Mouse (Mus musculus) heart, postnatal 4 days (tissue): ENCODE data around the gene Gm4869. TPM values are rescaled to one million over a fixed set of nuclear protein-coding genes. Genes with fewer than 3 reads are reported as not detected.
"Not testable (repeated sequence)": the region's sequence is repeated elsewhere in the genome, so short reads cannot be mapped to it uniquely, and the experiment has no call there.

Experiments used
- DNase-seq: peaks from one replicate; pipeline ENCODE4 v3.0.0; 2021
- total RNA-seq, 2 experiments: library from RNA; stranded (reverse); gene quantifications; 2 replicates each; pipeline ENCODE4 v1.2.3; 2021

The Gm4869 gene
- total RNA-seq = not detected

DNA sequence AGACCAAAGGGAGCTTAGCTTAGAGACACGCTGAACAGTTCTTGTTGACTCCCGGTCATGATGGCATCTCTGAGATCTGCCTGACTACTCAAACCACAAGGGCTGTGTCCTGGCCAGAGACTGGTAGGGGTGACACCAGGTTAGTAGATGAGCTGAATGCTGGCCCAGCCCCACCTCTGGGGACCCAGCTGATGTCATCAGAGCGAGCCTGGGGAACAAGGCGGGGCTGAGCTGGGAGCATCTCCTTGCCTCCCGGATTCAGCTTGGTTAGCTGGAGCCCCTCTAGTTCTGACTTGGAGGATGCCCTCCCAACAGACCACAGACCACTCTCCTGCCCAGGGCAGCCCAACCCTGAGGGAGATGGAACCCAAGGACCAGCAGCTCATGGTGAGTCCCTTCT lies at the start of gene Gm4869:
Gene Gm4869, plus strand, starts transcription at position 301 of the 400 bp plus-strand sequence.
- no peak for DNase-seq

DNA sequence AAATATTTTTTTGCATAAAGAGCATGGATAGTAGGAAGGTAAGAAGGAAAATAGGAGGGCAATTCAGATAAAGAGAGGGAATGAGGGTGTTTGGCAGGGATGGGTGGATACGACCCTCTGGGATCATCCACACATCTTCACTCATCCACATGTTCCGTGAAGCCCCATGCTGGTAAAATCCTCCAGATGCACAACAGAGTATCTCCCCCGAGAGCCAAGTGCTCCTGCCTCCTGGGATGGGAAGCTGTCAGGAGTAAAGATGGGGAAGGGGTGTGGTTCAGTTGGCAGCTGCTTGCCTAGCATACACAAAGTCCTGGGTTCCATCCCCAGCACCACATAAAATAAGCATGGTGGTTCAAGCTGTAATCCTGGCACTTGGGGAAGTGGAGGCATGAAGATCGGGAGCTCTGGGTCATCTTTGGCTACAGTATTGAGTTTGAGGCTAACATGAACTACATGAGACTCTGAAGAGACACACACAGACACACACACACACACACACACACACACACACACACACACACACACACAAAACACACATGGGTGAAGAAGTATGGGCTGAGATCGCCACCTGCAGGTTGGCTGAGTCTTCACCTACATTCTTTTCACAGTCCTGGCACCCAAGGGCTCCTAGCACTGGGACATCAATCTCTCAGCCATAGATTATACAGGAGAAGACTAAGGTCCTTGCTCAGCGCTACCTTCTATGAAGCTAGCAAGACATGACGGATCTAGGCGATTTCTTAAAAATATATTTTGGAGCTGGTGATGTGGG lies 49.1 kb upstream of the Gm4869 start:
- DNase-seq = peak; percentile 41

DNA sequence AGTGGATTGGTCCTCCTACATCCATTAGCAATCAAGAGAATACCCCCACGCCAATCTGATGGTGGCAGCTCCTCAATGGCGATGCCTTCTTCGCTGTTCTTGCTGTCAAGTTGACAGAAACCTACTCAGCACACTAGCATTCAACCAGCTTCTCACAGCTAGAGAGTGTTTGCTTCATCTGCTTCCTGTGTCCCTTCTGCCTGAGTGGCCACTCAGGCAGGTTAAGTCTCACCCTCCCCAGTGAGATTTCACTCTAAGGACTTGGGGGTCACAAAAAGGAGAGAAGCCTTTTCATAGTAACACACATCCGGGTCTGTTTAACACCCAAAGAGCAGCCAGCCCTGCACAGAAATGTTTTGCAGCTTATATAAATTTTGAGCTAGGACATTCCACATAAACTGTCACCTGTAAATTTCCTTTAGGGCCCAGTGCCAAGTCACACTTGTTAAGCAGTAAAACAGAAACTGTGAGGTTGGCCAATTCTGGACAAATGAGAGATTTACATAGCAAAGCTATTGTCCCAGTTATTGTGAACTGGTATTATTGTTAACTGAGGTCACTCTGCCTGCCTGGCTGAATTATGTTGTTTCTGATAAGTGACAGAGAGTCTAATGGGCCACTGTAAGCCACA lies 42.7 kb upstream of the Gm4869 start:
- no peak for DNase-seq

DNA sequence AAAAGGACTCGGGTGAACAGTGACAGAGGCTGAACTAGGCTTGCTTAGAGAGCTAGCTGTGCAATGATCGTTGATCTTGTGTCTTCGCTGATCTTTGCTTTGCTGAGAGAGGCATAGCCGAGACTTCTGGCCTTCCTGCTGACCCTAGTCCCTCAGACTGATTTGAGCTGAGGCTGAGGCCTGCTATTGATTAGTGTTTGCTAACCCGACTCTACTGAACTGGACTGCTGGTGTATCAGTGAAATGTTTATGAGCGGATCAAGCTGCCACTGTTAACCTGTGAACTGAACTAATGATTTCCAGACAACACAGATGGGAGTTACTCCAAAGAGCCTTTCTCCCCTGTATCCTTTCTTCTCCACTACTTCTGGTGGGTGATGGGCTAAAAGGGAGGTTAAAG lies 40.3 kb upstream of the Gm4869 start:
- no peak for DNase-seq

DNA sequence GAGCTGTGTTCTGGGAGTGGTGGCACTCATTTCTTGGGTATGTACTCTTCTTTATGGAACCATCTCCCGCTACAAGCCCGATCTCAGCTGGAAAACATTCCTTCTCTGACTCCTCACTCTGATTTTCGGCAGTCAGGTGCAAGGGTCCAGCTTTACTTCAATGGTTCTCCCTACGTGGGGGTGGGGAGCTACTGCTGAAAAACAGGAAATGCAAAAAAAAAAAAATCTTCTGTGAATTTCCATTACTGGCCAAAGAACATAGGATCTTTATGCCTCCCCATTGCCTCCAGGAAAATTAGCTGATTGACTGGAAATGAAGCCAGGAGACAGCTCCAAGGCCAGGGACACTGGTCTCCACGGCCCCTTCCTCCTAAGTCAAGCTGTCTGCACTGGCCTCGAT lies 38.8 kb upstream of the Gm4869 start:
- DNase-seq = no peak

DNA sequence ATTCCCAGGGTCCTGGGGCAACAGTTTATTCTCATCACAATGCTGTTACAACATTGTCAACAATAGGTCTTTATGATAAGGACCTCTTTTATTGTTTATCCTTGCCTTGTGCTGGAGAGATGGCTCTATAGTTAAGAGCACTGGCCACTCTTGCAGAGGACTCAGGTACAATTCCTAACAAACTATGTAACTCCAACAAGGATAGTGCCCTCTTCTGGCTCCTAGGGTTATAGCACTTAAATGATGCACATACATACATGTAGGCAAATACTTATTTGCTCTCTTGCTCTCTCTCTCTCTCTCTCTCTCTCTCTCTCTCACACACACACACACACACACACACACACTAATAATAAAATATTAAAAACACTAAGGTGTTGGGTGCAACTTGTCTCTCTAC lies 36.6 kb upstream of the Gm4869 start:
- DNase-seq = no peak

DNA sequence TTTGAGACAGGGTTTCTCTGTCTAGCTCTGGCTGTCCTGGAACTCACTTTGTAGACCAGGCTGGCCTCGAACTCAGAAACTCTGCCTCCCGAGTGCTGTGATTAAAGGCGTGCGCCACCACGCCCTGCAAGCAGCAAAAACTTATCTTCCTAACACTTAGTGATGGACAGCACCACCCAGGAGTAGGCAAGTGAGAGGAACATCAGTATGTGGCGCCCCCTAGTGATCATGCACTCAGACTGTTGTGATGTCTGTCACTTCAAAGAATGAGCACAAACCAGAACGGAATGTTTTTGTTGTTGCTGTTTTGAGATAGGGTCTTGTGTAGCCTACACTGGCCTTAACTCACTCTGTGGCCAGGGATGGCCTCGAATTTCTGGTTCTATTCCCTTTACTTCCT lies 34.1 kb upstream of the Gm4869 start:
- peak; percentile 75 for DNase-seq

DNA sequence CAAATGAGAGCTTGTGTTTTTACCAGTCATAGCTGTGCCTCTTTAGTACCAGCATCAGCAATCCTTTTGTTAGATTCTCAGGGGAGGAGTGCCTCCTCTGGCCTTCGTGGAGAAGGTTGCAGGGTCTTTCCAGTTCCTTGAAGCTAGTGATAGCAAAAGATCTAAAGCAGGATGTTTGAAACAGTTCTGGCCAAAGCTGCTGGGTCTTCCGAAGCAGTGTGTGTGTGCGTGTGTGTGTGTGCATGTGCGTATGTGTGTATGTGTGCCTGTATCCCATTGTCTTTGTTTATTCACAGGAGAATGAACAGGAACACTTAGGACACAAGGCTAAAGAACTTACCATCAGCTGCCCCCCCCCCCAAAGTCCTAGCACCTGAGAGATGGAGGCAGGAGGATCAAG lies 30.8 kb upstream of the Gm4869 start:
- DNase-seq = no peak

DNA sequence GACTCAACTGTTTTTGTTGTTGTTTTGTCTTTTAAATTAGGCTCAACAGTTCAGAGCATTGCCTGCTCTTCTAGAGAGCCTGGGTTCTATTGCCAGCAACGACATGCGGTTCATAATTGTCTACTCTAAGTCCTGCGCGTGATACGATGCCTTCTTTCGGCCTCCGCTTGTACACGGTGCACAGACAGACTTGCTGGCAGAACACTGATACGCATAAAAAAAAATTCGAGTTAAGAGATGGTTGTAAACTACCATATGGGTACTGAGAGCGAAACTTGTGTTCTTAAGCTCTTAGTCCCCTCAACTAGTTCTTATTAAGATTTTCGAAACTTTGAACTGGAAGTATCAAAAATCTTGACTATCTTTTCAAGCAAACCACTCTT lies 27.3 kb upstream of the Gm4869 start:
- no peak for DNase-seq

DNA sequence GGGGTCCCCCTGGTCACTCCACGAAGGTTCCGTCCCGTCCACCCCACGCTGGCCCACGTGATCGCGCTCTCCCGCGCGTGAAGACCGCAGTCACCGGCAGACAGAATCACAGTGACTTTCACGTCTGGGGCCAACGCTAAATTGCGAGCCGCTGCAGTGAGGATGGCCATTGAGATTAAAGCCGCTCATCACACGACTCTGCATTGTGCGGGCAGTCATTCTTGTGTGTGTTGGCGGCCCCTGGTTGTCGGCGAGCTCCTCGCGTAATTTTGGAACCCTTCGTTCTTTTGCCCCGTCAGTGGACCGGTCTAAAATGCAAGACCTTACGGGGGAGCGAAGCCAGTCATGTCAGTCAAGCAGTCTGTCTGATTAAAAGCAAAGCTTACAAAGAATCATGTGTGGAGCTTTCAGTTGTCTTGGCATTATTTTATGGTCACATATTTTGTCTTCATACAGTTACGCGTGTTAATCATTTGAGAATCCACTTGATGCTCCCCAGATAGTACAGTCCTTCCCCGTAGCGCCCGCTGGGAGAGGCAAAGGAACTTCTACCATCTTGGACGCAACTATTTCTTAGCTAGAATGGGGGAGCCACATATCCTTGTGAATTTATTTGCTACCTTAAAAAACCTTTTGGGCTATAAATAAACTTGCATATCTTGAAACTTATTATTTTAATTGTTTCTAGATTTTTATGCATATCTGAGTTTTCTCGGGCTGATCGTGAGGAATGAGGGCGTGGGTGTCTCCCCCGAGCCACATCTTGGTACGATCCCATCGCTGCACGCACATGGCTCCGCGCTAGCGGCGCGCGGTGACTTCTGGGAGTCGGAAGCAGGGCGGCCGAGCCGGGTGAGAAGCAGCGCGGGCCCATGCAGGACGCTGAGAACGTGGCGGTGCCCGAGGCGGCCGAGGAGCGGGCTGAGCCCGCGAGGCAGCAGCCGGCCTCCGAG lies 26.7 kb upstream of the Gm4869 start, which contains the start of gene Eif3b:
Gene Eif3b, plus strand, starts transcription at position 840 of the 953 bp plus-strand sequence.
- DNase-seq = peak; percentile 90

DNA sequence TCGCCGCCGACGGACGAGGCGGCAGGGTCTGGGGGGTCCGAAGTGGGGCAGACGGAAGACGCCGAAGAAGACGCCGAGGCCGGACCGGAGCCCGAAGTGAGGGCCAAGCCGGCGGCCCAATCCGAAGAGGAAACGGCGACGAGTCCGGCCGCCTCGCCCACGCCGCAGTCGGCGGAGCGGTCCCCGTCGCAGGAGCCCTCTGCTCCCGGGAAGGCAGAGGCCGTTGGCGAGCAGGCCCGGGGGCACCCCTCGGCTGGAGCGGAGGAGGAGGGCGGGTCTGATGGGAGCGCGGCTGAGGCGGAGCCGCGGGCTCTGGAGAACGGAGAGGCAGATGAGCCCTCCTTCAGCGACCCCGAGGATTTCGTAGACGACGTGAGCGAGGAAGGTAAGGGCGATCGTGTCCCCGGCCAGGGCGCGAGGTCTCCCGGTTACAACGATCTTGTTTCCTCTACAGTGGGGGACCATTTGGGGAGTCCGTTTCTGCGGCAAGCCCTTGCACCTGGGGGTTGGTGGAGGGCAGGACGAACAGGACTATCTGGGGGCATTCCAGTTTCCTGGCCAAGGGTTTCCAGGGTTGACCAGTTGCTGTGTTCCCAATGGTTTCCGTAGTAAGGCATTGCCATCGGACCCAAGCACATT lies 25.9 kb upstream of the Gm4869 start:
- no peak for DNase-seq

DNA sequence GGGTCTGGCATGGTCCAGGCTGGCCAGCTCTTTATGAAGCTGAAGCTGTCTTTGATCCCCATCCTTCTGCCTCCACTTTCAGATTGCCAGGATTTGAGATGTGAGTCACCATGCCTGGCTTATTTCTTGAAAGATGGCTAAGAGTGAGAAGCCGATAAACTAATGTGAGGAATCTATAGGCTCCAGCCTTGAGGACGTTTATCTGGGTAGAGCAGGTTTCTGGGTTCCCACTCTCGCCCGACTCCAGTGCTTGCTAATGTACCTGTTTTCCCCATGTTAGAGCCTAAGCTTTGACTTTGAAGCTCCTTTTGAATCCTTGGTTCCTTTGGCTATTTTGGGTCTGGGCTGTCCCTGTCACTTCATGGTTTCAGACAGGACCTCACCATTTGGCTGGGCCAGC lies 24.8 kb upstream of the Gm4869 start:
- no peak for DNase-seq

DNA sequence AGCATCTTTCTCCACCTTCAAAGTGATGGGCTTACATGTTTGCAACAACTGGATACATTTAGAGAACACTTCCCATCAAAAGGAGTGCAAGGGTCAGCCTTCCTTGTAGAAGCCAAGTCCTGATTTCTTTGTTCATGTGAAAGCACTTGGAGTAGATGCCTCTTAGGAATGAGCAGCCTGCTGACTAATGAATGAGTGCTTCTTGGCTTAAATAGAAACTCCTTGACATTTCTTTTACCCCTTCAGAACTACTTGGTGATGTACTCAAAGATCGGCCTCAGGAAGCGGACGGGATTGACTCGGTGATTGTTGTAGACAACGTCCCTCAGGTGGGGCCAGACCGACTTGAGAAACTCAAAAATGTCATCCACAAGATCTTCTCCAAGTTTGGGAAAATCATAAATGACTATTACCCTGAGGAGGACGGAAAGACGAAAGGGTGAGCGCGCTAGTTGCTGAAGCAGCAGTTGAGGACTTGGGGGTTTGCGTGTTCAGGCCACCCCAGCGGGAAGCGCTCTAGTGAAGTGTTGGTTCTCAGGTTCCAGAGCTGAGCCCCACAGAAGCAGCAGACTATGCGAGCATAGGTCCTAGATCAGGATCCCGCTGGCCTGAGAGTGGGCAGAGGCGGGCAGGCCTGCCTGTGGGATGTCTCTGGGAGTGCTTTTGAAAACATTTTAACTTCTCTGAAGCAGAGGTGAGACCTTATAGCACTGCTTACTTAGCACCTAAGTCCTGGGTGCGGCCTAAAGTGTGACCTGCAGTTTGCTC lies 20.2 kb upstream of the Gm4869 start:
- no peak for DNase-seq

DNA sequence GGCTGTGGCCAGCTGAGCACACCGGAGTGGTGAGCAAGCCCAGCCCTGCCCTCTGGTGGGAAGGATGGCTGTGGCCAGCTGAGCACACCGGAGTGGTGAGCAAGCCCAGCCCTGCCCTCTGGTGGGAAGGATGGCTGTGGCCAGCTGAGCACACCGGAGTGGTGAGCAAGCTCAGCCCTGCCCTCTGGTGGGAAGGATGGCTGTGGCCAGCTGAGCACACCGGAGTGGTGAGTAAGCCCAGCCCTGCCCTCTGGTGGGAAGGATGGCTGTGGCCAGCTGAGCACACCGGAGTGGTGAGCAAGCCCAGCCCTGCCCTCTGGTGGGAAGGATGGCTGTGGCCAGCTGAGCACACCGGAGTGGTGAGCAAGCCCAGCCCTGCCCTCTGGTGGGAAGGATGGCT lies 6.3 kb upstream of the Gm4869 start:
- not testable (repeated sequence) for DNase-seq

DNA sequence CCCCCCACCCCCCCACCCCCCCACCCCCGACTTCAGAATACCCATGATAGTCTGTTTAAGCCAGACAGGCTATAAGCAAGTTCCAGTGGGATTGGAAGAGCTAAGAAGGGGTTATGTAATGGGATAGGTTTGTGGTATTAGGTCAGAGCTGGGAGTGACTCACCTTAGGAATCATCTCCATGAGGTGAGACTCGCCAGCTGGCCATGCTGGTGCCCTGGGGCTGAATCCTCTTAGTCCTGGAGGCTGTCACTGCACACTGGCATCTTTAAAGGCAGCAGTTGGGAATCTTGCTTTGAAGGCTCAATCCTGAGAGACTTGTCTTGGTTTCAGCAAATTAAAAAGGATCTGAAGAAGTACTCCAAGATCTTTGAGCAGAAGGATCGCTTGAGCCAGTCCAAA lies 4.0 kb upstream of the Gm4869 start:
- no peak for DNase-seq

DNA sequence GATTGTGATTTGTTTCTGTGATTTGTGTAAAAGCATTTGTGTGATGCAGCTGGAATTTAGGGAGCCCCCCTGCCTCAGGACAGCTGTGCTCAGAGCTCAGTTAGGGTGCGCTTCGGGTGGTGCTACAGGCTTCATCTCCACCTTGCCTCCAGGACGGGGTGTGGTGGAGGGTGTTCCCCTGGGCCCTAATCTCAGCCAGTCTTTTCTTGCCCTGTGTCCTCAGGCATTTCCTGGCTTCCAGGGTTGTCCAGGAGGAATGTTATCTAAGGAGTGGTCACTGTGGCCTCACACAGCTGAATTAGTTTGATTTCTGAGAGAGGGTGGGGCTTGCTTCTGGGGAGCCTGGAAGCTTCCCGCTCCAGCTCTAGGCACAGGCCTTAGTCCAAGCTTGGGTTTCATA lies 1.4 kb upstream of the Gm4869 start:
- DNase-seq = no peak

DNA sequence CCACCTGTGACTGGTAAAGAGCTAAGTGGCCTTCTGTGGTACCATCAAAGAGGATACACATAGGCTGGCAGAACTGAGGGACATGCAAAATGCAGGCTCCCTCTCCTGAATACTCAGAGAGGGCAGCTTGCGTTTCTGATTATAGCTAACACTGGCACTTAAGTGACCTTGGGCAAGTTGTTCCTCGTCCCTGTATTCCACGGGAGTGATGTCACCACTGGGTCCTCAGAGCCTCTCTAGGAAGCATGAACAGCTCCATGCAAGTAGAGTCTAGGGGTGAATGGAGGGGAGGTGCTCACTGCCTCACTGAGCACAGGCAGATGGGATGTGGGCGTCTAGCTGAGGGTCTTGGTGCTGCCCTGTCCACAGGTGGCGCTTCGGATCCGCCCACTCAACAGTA lies 609 bp downstream of the Gm4869 start:
- no peak for DNase-seq

DNA sequence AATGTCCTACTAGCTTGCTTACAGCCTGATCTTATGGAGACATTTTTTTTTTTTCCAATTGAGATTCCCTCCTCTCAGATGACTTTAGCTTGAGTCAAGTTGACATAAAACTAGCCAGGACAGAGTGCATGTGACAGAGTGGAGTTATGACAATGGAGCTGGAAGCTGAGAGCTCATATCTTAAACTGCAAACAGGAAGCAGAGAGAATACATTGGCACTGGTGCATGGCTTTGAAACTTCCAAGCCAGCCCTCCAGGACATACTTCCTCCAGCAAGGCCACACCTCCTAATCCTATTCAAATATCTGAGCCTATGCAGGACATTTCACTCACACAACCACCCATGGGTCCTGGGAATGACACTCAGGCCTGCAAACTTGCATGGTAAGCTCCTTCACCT lies 9.0 kb downstream of the Gm4869 start:
- no peak for DNase-seq

DNA sequence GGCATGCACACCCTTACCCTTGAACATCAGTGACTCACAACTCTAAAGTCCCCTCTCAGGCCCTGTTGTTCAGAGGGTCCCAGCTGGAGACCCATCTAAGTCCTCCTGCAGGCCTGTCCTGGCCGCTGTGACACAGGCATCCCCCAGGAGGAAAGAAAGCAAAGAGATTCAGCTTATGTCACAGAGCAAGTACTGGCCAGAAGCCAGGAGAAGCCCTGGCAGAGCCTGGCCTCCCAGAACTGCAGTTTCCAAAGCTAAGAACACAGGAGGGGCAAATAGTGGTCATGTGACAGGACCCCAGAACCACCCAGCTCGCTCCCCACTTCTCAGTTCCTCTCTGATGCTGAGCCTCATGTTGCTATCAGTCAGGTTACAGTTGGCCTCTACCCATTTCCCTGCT lies 10.0 kb downstream of the Gm4869 start:
- no peak for DNase-seq

DNA sequence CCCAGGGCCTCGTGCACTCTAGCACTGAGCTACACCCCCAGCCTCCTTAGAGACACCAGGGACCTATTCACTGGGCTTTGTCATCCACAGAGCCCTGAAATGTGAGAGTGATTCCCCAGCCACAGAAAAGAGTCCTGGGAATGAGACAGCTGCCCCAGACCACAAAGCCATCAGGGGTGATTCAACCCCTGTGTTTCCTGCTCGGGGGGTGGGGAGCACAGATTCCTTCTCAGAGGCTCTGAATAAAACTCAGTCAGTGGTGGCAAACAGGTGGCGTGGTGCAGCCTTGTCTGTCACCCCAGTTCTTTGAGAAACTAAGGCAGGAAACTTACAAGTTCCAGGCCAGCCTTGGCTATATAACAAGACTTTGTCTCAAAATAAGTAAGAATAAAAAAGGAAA lies 16.0 kb downstream of the Gm4869 start:
- no peak for DNase-seq

DNA sequence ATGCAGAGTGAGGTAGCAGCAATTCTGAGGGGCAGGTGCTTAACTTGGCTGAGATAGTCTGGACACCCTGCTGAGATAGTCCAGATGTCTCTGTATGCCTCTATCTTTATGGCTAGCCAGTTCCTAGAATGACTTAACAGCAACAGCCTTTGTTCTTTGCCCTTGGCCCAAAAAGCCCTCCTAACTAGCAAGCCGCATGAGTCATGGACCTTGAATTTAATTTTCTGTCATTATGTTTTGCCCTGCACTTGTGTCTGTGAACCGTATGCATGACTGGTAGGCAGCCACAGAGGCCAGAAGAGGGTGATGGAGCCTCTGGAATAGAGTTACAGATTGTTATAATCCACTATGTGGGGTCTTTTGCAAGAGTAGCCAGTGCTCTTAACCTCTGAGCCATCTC lies 17.7 kb downstream of the Gm4869 start:
- not testable (repeated sequence) for DNase-seq

DNA sequence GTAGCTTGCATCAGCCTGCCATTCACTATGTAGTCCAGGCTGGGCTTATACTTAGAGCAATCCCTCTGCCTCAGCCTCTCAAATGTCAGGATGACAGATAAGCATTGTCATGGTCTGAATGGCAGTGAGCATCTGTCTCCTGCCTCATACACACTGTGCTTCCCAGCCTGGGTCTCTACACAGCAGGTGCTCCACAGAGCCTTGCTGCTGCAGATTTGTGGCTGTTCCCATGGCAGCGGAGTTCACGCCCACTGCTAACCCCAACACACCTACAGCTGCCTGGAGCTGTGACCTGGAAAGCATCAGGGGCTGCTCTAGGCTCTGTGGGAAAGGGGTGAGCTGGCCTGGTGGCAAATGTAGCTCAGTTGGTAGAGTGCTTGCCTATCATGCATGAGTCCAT lies 19.5 kb downstream of the Gm4869 start:
- no peak for DNase-seq
